Mouse (Mus musculus): ENCODE data around the gene Pla2g16.

GRCm38 (mm10) chr19:7524879-7525278, 32.4 kb upstream of the Pla2g16 start:
- TF ChIP-seq CTCF (IDR thresholded peaks at IDR 0.05) (no peak), EP300 (IDR thresholded peaks at IDR 0.05) (no peak)

Data from lung, postnatal 0 days (tissue).